Mouse (Mus musculus): ENCODE results near the gene Gm21994. TPM values are rescaled to one million over a fixed set of nuclear protein-coding genes. Genes with fewer than 3 reads are reported as not detected.

Gm21994 gene
- 0.92 and 1.2 TPM in 2 replicates for polyA plus RNA-seq (2012; rRNA removed)

GRCm38 (mm10) chr2:150255491-150255890 is at the start of gene Gm21994:
Gene Gm21994 (minus strand): TSS chr2:150255591.

GRCm38 (mm10) chr2:150257291-150257690 is 1.9 kb upstream of the Gm21994 start, which contains the start of gene Gm14124:
Gene Gm14124 (plus strand): TSS chr2:150257517.

DNA sequence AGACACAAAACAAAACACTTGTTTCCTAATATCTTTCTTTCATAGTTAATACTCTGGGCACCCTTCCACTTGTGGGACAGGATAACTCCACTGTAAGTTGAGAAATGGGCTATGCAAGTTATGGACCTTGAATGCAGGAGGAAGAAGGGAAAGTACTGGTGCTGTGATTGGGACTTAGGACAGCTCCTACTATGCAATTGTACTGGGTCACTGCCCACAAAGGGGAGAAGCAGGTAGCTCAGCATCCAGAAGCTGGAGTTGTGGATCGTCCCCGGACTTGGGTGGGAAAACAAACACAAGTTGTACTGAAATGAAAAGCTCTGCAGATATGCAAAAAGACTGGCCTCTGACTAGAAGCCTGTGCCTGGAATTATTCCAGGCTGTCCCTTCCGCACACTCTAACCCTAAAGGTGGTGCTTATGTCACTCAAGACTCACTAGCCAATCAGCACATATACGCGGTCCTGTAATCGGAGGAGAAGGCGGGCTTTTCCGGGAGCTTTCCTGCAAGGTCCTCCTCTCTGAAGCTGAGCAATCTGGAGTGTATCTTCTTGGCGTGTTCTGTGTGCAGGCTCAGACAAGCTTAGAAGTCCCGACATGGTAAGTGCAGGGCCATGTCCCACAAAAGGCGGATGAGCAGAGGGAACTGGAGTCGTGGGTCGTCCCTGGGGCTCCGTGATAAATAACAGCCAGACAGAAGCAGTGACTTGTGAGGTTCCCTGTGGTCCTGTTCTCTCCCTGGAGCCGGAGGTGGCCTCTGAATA is 37.6 kb downstream of the Gm21994 start, which contains the start of gene Zfp937:
TSS of gene Zfp937 (plus strand) at position 474 of the 763 bp plus-strand sequence.

Other genes with a start within 250 kb of the Gm21994 start
- 3.9 and 4.0 TPM in 2 replicates for gene Zfp120, start 118.9 kb downstream of the Gm21994 start, polyA plus RNA-seq (2012; rRNA removed)
- not detected in 2 replicates for gene Gm10770, start 75.9 kb downstream of the Gm21994 start, polyA plus RNA-seq (2012; rRNA removed)
- gene Gm14139, start 73.8 kb downstream of the Gm21994 start, polyA plus RNA-seq (2012; rRNA removed) = not detected in 2 replicates
- gene Zfp937, start 37.5 kb downstream of the Gm21994 start, polyA plus RNA-seq (2012; rRNA removed) = 3.3 and 3.4 TPM in 2 replicates
- gene Gm14124, start 1.9 kb upstream of the Gm21994 start, polyA plus RNA-seq (2012; rRNA removed) = 0.01 and 0.06 TPM in 2 replicates
- gene Gm10130, start 68.1 kb upstream of the Gm21994 start, polyA plus RNA-seq (2012; rRNA removed) = not detected in 2 replicates
- 6.3 and 6.8 TPM in 2 replicates for gene 3300002I08Rik, start 107.2 kb upstream of the Gm21994 start, polyA plus RNA-seq (2012; rRNA removed)
- 1.8 and 1.9 TPM in 2 replicates for gene Zfp442, start 195.9 kb upstream of the Gm21994 start, polyA plus RNA-seq (2012; rRNA removed)
- gene Zfp345, start 229.5 kb upstream of the Gm21994 start, polyA plus RNA-seq (2012; rRNA removed) = 0.01 TPM in 1 of 2 replicates, not detected in the other